Comparison of ENCODE assay signal across 8 mouse cellular contexts in the genomic region with DNA sequence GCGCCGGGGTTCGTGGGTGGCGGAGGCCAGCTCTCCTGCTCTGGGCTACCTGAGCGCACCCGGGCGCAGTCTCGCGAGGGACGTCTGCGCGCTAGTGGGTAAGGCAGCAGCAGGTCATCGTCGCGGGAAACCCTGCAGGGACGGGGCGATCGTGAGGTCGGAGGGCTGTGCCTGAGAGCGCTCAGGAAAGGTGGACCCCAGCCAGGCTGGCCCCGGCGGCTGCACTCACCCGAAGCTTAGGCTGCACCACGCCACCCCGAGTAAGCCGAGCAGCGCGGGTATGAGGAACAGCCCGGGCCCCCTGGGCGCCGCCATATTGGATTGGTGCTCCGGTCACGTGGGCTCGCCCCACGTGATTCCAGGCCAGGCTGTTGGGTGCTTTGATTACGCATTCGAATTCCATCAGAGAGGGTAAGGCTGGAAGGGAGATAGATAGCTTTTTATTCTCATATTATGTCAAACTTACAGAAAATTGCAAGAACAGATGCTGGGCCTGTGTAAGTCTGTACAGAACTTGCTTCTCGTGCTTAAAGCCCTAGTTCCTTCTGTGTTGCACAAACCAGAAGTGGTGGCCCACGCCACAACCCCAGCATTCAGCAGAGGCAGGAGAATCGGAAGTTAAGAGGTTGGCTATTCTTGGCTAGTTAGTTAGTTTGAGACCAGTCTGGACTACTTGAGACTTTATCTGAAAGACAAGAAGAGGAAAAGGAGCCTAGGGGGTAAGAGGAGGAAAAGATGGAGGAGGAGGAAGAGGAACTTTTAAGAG. TPM values are rescaled to one million over a fixed set of nuclear protein-coding genes. Genes with fewer than 3 reads are reported as not detected.
DNase-seq lines count a peak whose midpoint lies in the region; ATAC-seq lines count a peak whose summit lies in the region.

A gene (minus strand): TSS at position 345 of the 766 bp plus-strand sequence.

- intact Hi-C loops in left cerebral cortex, postnatal 25 days (cut with DNase I) = loop anchor here (2.0 kb wide), 2 partner anchors 263 to 331 kb away; no protein-coding TSS in a partner anchor

- H3K9me3 ChIP-seq in embryonic facial prominence, embryonic 10.5 days = no peaks in the 10 kb centered on the region
- H3K9me3 ChIP-seq in intestine, embryonic 16.5 days (ENCODE audit: control insufficient read depth, low read length) = no peaks in the 10 kb centered on the region

- H3K27ac ChIP-seq in embryonic facial prominence, embryonic 10.5 days (replicated peaks) = peak within 1 kb of the TSS; percentile 77
- peak within 1 kb of the TSS; percentile 14; the same call in 1 of the 2 replicates for H3K27ac ChIP-seq in intestine, embryonic 16.5 days (ENCODE audit: low read length)

- ATAC-seq in intestine, embryonic 16.5 days = peak; percentile 89

- peaks cover 15% of the 10 kb centered on the region for H3K4me1 ChIP-seq in embryonic facial prominence, embryonic 10.5 days
- H3K4me1 ChIP-seq in intestine, embryonic 16.5 days (ENCODE audit: control insufficient read depth, insufficient read depth, low read length) = no peaks in the 10 kb centered on the region; the same call in 1 of the 2 replicates

- 4% methylated on average over 40 of the region's 40 CpGs for WGBS in embryonic facial prominence, embryonic 10.5 days
- WGBS in intestine, embryonic 16.5 days = 4% methylated on average over 40 of the region's 40 CpGs

- peak within 1 kb of the TSS; percentile 90 for H3K4me2 ChIP-seq in intestine, embryonic 16.5 days (ENCODE audit: low read depth, low read length)

- H3K9ac ChIP-seq in intestine, embryonic 16.5 days (ENCODE audit: low read depth, low read length) = peak within 1 kb of the TSS; percentile 77

- no peaks in the 10 kb centered on the region for H3K36me3 ChIP-seq in embryonic facial prominence, embryonic 10.5 days (replicated peaks)
- peaks cover 4% of the 10 kb centered on the region; the same call in 1 of the 2 replicates for H3K36me3 ChIP-seq in intestine, embryonic 16.5 days (ENCODE audit: control insufficient read depth, insufficient read depth, low read length)

- H3K27me3 ChIP-seq in embryonic facial prominence, embryonic 10.5 days (replicated peaks; ENCODE audit: low read depth, poor library complexity, severe bottlenecking) = peaks cover 7% of the 10 kb centered on the region; the same call in 1 of the 2 replicates
- no peaks in the 10 kb centered on the region for H3K27me3 ChIP-seq in intestine, embryonic 16.5 days (replicated peaks; ENCODE audit: control insufficient read depth, insufficient read depth, low read length)

- DNase-seq in adrenal gland, postnatal 14 days = peak; percentile 90
- DNase-seq in embryonic facial prominence, embryonic 10.5 days (ENCODE audit: low spot score) = peak; percentile 90
- peak; percentile 22 for DNase-seq in gonadal fat pad, adult 2 months (ENCODE audit: low read depth)
- peak; percentile 83 for DNase-seq in left cerebral cortex, postnatal 25 days (ENCODE audit: low spot score in 2 of 2)
- DNase-seq in mesoderm, embryonic 11.5 days (ENCODE audit: low read depth, low spot score) = peak; percentile 95
- peak; percentile 68 to 75 for DNase-seq in right cerebral cortex, postnatal 36 days (ENCODE audit: low spot score in 2 of 2)
- peak; percentile 81 for DNase-seq in yolk sac, embryonic 10.5 days (ENCODE audit: low spot score)

- peak within 1 kb of the TSS; percentile 94 for H3K4me3 ChIP-seq in embryonic facial prominence, embryonic 10.5 days
- H3K4me3 ChIP-seq in intestine, embryonic 16.5 days (ENCODE audit: low read length) = peak within 1 kb of the TSS; percentile 80

RNA-seq across cellular contexts. Expression of the gene that starts here (rescaled TPM):
- 15.9 and 23.3 TPM in 2 replicates for total RNA-seq in adrenal gland, postnatal 14 days (2021)
- 15.9 and 16.2 TPM in 2 replicates for polyA plus RNA-seq in embryonic facial prominence, embryonic 10.5 days (2016; fragmentation: Nextera tagmentation; extraction: Ambion mirVana)
- polyA plus RNA-seq in gonadal fat pad, adult 2 months (2012; rRNA removed) = 27.7 and 28.6 TPM in 2 replicates
- 39.5 and 42.2 TPM in 2 replicates for polyA plus RNA-seq in intestine, embryonic 16.5 days (2015; fragmentation: Nextera tagmentation; extraction: Ambion mirVana)
- 10 to 100 TPM in 1 of 2 experiments, 1 to 10 TPM in 1; 8.4 to 10.8 TPM for total RNA-seq in left cerebral cortex, postnatal 25 days (2021)

Comparison
In these comparisons a context has a peak if more than half of its experiments do, and no peak if none do; other contexts are left out.
1. Peak in every context shown above with its lines: DNase-seq, ATAC-seq, H3K4me3 ChIP-seq and H3K27ac ChIP-seq.
2. DNase-seq: peak in every context shown above with its lines; median percentile 95 in mesoderm, embryonic 11.5 days; 90 in adrenal gland, postnatal 14 days; 90 in embryonic facial prominence, embryonic 10.5 days; 83 in left cerebral cortex, postnatal 25 days; 81 in yolk sac, embryonic 10.5 days; 72 in right cerebral cortex, postnatal 36 days; 22 in gonadal fat pad, adult 2 months.